Mouse (Mus musculus): ENCODE measurements at regions not wholly inside any gene's neighbourhood (a gene's known extent, or its start where the extent isn't known, plus 50 kb on each side); places are given as distances from the start of the nearest gene placed in this dataset.
"Not testable (repeated sequence)": the region's sequence is repeated elsewhere in the genome, so short reads cannot be mapped to it uniquely, and the experiment has no call there.

GRCm38 (mm10) chr4:35322432-35323173 is 96.6 kb upstream of the C9orf72 start:
- 90% methylated on average over 2 of the region's 2 CpGs for WGBS
- H3K36me3 ChIP-seq = no peaks in the 10 kb centered on the region
- ATAC-seq (ENCODE audit: low FRiP score) = no peak
- H3K27me3 ChIP-seq = no peaks in the 10 kb centered on the region
- H3K9me3 ChIP-seq (replicated peaks) = no peaks in the 10 kb centered on the region
- H3K4me1 ChIP-seq = no peaks in the 10 kb centered on the region
- no peak overlapping the region for H3K4me3 ChIP-seq
- no peak overlapping the region for H3K27ac ChIP-seq
- no peak overlapping the region for H3K4me2 ChIP-seq (replicated peaks)
- no peak overlapping the region for H3K9ac ChIP-seq

- H3K4me2 ChIP-seq (replicated peaks) = no peak overlapping the region
- no peak overlapping the region for H3K4me3 ChIP-seq
- H3K4me1 ChIP-seq = no peaks in the 10 kb centered on the region
- 0 out of 2 replicates have a peak, but pooled peaks have one; percentile 43 for ATAC-seq (ENCODE audit: low FRiP score)
- 71% methylated on average over 5 of the region's 5 CpGs for WGBS
- no peak overlapping the region for H3K27ac ChIP-seq
- H3K9ac ChIP-seq = no peak overlapping the region
- no peaks in the 10 kb centered on the region for H3K36me3 ChIP-seq
- no peaks in the 10 kb centered on the region for H3K9me3 ChIP-seq (replicated peaks)
- no peaks in the 10 kb centered on the region for H3K27me3 ChIP-seq
Measured at GRCm38 (mm10) chr4:35310396-35310977, 84.5 kb upstream of the C9orf72 start.

DNA sequence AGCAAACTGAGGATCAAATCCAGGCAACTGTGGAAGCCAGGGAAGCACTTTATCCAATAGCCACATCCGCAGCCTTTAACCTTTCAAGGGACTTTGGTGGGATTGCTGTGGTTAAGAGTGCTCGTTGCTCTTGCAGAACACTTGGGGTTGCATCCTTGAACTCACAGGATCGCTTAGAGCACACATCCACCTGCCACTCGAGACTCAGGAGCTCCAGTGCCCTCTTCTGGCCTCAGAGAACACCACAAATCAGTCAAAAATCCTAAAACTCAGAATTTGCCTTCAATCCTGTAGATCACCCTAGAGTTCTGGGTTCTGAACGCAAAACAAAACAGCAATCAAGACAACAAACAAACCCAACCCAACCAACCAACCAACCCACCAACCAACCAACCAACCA is 82.2 kb upstream of the C9orf72 start:
- H3K4me3 ChIP-seq = no peak overlapping the region
- no peaks in the 10 kb centered on the region for H3K36me3 ChIP-seq
- ATAC-seq (ENCODE audit: low FRiP score) = no peak
- WGBS = 69% methylated on average over 5 of the region's 5 CpGs
- no peaks in the 10 kb centered on the region for H3K4me1 ChIP-seq
- H3K9ac ChIP-seq = no peak overlapping the region
- no peaks in the 10 kb centered on the region for H3K9me3 ChIP-seq (replicated peaks)
- H3K27ac ChIP-seq = no peak overlapping the region
- no peaks in the 10 kb centered on the region for H3K27me3 ChIP-seq
- H3K4me2 ChIP-seq (replicated peaks) = no peak overlapping the region

DNA sequence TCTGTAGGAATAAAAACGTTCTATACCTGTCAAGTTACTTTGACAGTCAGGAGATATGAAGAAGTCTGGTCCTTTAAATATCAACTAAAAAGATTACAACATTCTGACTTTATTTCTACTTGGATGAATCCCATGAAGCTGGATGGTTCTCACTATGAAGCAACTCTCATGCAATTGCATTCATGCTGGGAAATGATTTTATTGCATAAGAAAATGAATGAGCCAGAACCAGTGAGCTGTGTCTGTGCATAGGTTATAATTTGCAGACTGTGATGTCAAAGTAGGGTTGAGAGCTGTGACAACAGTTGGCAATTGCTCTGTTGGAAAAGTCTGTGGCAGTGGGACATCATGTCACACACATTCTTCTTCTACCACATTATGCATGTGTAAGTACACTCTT is 79.2 kb upstream of the C9orf72 start:
- ATAC-seq (ENCODE audit: low FRiP score) = no peak
- H3K27me3 ChIP-seq = no peaks in the 10 kb centered on the region
- H3K4me1 ChIP-seq = no peaks in the 10 kb centered on the region
- H3K9ac ChIP-seq = no peak overlapping the region
- H3K36me3 ChIP-seq = no peaks in the 10 kb centered on the region
- no peak overlapping the region for H3K4me3 ChIP-seq
- WGBS = 70% methylated on average over 1 of the region's 1 CpGs
- H3K9me3 ChIP-seq (replicated peaks) = no peaks in the 10 kb centered on the region
- H3K27ac ChIP-seq = no peak overlapping the region
- H3K4me2 ChIP-seq (replicated peaks) = no peak overlapping the region

DNA sequence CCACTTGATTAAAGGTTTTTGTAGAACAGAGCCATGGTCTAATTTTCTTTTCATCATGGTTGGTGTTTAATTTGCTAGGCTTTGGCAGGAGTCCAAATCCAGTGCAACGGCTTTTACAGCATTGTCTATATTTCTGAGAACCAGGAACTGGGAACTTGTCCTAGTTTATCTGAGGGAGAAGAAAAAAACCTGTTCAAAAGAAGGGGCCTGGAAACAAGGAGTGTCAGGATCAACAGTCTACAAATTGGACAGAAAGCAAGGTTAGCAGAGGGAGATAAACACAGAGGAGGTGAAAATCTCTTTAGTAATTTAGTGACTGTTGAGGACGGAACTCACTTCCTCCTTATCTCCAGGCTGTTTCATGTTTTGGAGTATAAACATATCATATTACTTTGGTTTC is 74.9 kb upstream of the C9orf72 start:
- Histone ChIP-seq H3K4me1 (no peaks in the 10 kb centered on the region), H3K36me3 (no peaks in the 10 kb centered on the region), H3K4me2 (replicated peaks) (no peak overlapping the region), H3K27me3 (no peaks in the 10 kb centered on the region), H3K27ac (no peak overlapping the region), H3K9ac (no peak overlapping the region), H3K9me3 (replicated peaks) (no peaks in the 10 kb centered on the region), H3K4me3 (no peak overlapping the region)
- no peak for ATAC-seq (ENCODE audit: low FRiP score)
- 42% methylated on average over 2 of the region's 2 CpGs for WGBS

- H3K27me3 ChIP-seq; H3K4me1 ChIP-seq; H3K4me3 ChIP-seq; H3K4me2 ChIP-seq (replicated peaks); H3K36me3 ChIP-seq; H3K9me3 ChIP-seq (replicated peaks); ATAC-seq (ENCODE audit: low FRiP score); H3K27ac ChIP-seq; H3K9ac ChIP-seq: not testable (repeated sequence)
- 88% methylated on average over 4 of the region's 4 CpGs for WGBS
Measured at GRCm38 (mm10) chr4:35300374-35300773, 74.4 kb upstream of the C9orf72 start.

- ATAC-seq (ENCODE audit: low FRiP score) = peak; percentile 85
- Histone ChIP-seq H3K27me3 (no peaks in the 10 kb centered on the region), H3K9me3 (replicated peaks) (0 out of 2 replicates have a peak, but pooled peaks cover 7% of the 10 kb centered on the region), H3K4me1 (peaks cover 2% of the 10 kb centered on the region; the same call in 1 of the 2 replicates), H3K4me2 (replicated peaks) (no peak overlapping the region), H3K36me3 (no peaks in the 10 kb centered on the region), H3K9ac (no peak overlapping the region), H3K27ac (no peak overlapping the region), H3K4me3 (no peak overlapping the region)
Measured at GRCm38 (mm10) chr4:35284611-35285010, 58.6 kb upstream of the C9orf72 start.

All from hindbrain, embryonic 12.5 days (tissue).